Mouse (Mus musculus) spleen, adult 2 months (tissue): ENCODE measurements around the gene Sptlc2.

Source experiments
- CTCF ChIP-seq: fragments of 200-500 bp; IDR thresholded peaks from 2 replicates; pipeline ENCODE4 v1.5.1; 2011; ENCODE audit warnings: mild to moderate bottlenecking, inconsistent platforms; ENCODE audit not compliant: insufficient read depth, insufficient read length, insufficient replicate concordance; ENCODE audit errors: extremely low read depth
- POLR2A ChIP-seq: fragments of 200-500 bp; IDR thresholded peaks from 2 replicates; pipeline ENCODE4 v1.6.1; 2011; ENCODE audit warnings: low read depth, low read length, inconsistent platforms

- TF ChIP-seq CTCF: no peak
- no peak for TF ChIP-seq POLR2A
Measured at GRCm38 (mm10) chr12:87300441-87300690, 87.8 kb downstream of the Sptlc2 start.
